Mouse (Mus musculus): ENCODE data around the gene Ifi27l2b.

GRCm38 (mm10) chr12:103404131-103404530, 52.9 kb downstream of the Ifi27l2b start:
- TF ChIP-seq POLR2AphosphoS5 (IDR thresholded peaks at IDR 0.05; ENCODE audit: insufficient replicate concordance, low read depth, low read length) (peak; percentile 85; the same call in 1 of the 2 replicates), TAL1 (conservative IDR thresholded peaks at IDR 0.05; ENCODE audit: low read depth, low read length) (no peak)

Data from G1E (cell line).